Mouse (Mus musculus): ENCODE results near the gene Cbfa2t2. TPM values are rescaled to one million over a fixed set of nuclear protein-coding genes. Genes with fewer than 3 reads are reported as not detected.

Gene Cbfa2t2
- polyA plus RNA-seq, 1 experiment, result 8.5 TPM

DNA sequence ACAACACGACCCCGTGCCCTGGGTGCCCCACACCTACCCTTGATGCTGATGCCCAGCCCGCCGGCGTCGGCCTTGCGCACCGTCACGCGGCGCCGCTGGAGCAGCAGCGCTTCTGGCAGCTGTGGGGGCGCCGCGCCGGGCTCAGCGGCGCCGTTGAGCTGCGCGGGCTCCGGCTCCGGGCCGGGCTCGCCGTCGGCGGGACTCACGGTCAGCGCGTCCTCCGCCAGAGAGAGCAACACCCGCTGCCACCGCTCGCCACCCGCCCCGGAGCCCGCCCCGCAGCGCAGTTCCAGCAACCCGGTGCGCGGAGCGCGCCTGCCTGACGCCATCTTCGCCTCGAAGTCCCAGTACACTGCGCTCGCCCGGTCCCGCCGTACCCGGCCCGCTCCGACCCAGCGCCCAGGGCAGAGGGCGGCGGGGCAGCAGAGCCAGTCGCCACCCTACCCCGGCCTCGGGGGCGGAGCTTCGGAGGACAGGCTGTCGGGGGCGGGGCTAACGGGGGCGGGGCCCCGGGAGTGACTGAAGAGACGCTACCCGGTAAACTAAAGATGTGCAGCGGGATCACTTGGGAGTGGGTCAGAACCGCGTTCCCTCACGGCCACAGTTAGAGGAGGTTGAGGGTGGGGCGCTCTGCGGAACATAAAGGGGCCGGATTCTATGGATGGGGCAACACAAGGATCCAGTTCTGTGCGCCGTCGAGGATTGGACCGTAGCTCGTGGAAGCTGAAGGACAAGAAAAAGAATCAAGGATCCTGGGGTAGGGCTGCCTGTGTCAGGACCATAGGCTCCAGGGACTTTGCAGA is 28.4 kb upstream of the Cbfa2t2 start, which contains the start of gene Snta1:
TSS of gene Snta1 (minus strand) at position 457 of the 803 bp plus-strand sequence.
- peak within 1 kb of the TSS; percentile 72 for H3ac ChIP-seq (ENCODE audit: control insufficient read depth, insufficient read length, low read depth)
- no peaks in the 10 kb centered on the region for H3K27me3 ChIP-seq (ENCODE audit: control insufficient read depth, insufficient read depth, insufficient read length)
- no peaks in the 10 kb centered on the region for H3K79me3 ChIP-seq (ENCODE audit: low read depth)
- no peaks in the 10 kb centered on the region for H3K36me3 ChIP-seq (ENCODE audit: control insufficient read depth, insufficient read depth)
- H3K79me2 ChIP-seq (ENCODE audit: control insufficient read depth, insufficient read depth), result no peaks in the 10 kb centered on the region
- H3K4me3 ChIP-seq (ENCODE audit: insufficient read depth, poor library complexity, severe bottlenecking), result peak within 1 kb of the TSS; percentile 46
- TF ChIP-seq CTCF (IDR thresholded peaks at IDR 0.05; ENCODE audit: control insufficient read depth, insufficient read depth, insufficient read length), result no peak
- no peak for TF ChIP-seq MYOD1 (IDR thresholded peaks at IDR 0.05; ENCODE audit: control insufficient read depth, insufficient read length, low read depth)
- no peak for TF ChIP-seq MAX (IDR thresholded peaks at IDR 0.05)
- TF ChIP-seq CEBPB (IDR thresholded peaks at IDR 0.05; ENCODE audit: low read depth), result no peak
- TF ChIP-seq USF1 (IDR thresholded peaks at IDR 0.05; ENCODE audit: low read depth), result no peak
- no peak for TF ChIP-seq MYOG (IDR thresholded peaks at IDR 0.05; ENCODE audit: control insufficient read depth, extremely low read depth, insufficient read length)
- no peak for TF ChIP-seq FOSL1 (IDR thresholded peaks at IDR 0.05; ENCODE audit: insufficient read depth, low read length, poor library complexity, severe bottlenecking)

DNA sequence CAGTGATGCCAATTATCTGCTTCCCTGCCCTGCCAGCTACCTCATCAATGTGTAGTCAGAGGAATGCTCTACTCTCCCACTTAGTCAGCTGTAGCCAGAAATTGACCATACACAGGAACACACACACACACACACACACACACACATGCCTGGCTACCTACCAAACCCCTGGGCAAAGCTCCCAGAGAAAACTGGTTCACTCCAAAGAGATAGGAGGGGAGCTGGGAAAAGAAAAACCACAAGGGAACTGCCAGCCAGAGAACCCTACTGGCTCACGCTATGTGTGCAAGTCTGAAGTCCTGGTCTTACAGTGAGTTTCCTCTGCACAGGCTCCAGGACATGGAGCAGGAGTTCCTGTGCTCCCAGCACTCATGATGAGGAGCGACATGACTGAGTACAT is 25.9 kb upstream of the Cbfa2t2 start:
- TF ChIP-seq MAX (IDR thresholded peaks at IDR 0.05), result no peak
- no peak for TF ChIP-seq CTCF (IDR thresholded peaks at IDR 0.05; ENCODE audit: control insufficient read depth, insufficient read depth, insufficient read length)
- TF ChIP-seq USF1 (IDR thresholded peaks at IDR 0.05; ENCODE audit: low read depth), result no peak
- TF ChIP-seq MYOG (IDR thresholded peaks at IDR 0.05; ENCODE audit: control insufficient read depth, extremely low read depth, insufficient read length), result no peak
- no peak for TF ChIP-seq CEBPB (IDR thresholded peaks at IDR 0.05; ENCODE audit: low read depth)
- Histone ChIP-seq H3K36me3 (ENCODE audit: control insufficient read depth, insufficient read depth) (no peaks in the 10 kb centered on the region), H3K79me3 (ENCODE audit: low read depth) (no peaks in the 10 kb centered on the region), H3K79me2 (ENCODE audit: control insufficient read depth, insufficient read depth) (no peaks in the 10 kb centered on the region), H3K27me3 (ENCODE audit: control insufficient read depth, insufficient read depth, insufficient read length) (no peaks in the 10 kb centered on the region), H3ac (ENCODE audit: control insufficient read depth, insufficient read length, low read depth) (no peak overlapping the region), H3K4me3 (ENCODE audit: insufficient read depth, poor library complexity, severe bottlenecking) (no peak overlapping the region)

DNA sequence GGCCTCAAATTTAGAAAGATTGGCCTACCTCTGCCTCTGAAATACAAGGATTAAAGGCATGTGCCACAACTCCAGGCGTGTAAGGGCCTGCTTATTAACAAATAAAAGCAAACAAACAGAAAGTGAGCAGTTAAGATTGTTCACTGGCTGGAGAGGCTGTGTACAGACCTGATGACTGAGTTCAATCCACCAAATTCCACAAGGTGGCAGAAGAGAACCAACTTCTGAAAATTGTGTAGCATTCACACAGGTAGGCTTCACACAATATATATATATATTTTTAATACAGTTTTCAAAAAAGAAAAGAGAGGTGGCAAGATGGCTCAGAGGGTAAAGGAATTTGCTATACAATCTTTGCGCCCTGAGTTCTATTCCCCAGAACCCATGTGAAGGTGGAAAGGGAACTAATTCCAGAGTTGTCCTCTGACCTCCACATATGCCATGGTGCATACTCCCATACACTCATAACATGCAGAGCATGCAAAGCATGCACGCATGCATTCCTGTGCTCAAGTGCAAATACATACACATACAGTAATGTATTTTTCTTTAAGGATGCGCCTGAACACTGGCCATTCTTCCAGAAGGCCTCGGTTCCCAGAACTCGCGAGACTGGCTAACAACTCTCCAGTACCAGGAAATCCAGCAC is 24.1 kb upstream of the Cbfa2t2 start:
- no peaks in the 10 kb centered on the region for H3K36me3 ChIP-seq (ENCODE audit: control insufficient read depth, insufficient read depth)
- H3K79me3 ChIP-seq (ENCODE audit: low read depth), result no peaks in the 10 kb centered on the region
- H3K4me3 ChIP-seq (ENCODE audit: insufficient read depth, poor library complexity, severe bottlenecking), result no peak overlapping the region
- TF ChIP-seq FOSL1 (IDR thresholded peaks at IDR 0.05; ENCODE audit: insufficient read depth, low read length, poor library complexity, severe bottlenecking), result no peak
- no peak for TF ChIP-seq CEBPB (IDR thresholded peaks at IDR 0.05; ENCODE audit: low read depth)
- TF ChIP-seq MAX (IDR thresholded peaks at IDR 0.05), result no peak
- no peak for TF ChIP-seq USF1 (IDR thresholded peaks at IDR 0.05; ENCODE audit: low read depth)
- TF ChIP-seq MYOD1 (IDR thresholded peaks at IDR 0.05; ENCODE audit: control insufficient read depth, insufficient read length, low read depth), result no peak
- TF ChIP-seq MYOG (IDR thresholded peaks at IDR 0.05; ENCODE audit: control insufficient read depth, extremely low read depth, insufficient read length), result no peak
- TF ChIP-seq CTCF (IDR thresholded peaks at IDR 0.05; ENCODE audit: control insufficient read depth, insufficient read depth, insufficient read length), result no peak
- no peaks in the 10 kb centered on the region for H3K79me2 ChIP-seq (ENCODE audit: control insufficient read depth, insufficient read depth)
- no peak overlapping the region for H3ac ChIP-seq (ENCODE audit: control insufficient read depth, insufficient read length, low read depth)
- no peaks in the 10 kb centered on the region for H3K27me3 ChIP-seq (ENCODE audit: control insufficient read depth, insufficient read depth, insufficient read length)

DNA sequence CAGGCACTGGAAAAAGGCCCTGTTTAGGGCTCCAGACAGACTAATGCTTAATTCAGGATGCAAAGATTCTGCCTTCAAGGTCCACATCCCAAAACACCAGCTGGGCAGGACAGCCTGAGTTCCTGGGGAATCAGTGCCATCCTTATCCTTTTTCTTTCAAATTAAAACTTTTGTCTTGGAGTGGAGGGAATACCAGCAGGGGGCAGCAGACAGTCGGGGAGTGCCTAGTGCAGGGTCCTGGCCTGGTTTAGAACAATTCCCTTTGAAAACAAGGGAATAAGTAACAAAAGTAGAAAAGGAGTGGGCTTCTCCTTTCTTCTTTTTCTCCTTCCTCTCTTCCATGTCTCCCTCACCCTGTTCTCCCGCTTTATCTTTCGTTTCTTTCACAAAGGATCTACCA is 19.2 kb upstream of the Cbfa2t2 start:
- Histone ChIP-seq H3K36me3 (ENCODE audit: control insufficient read depth, insufficient read depth) (no peaks in the 10 kb centered on the region), H3ac (ENCODE audit: control insufficient read depth, insufficient read length, low read depth) (no peak overlapping the region), H3K79me3 (ENCODE audit: low read depth) (no peaks in the 10 kb centered on the region), H3K4me3 (ENCODE audit: insufficient read depth, poor library complexity, severe bottlenecking) (no peak overlapping the region), H3K79me2 (ENCODE audit: control insufficient read depth, insufficient read depth) (no peaks in the 10 kb centered on the region), H3K27me3 (ENCODE audit: control insufficient read depth, insufficient read depth, insufficient read length) (no peaks in the 10 kb centered on the region)
- TF ChIP-seq USF1 (IDR thresholded peaks at IDR 0.05; ENCODE audit: low read depth) (no peak), CTCF (IDR thresholded peaks at IDR 0.05; ENCODE audit: control insufficient read depth, insufficient read depth, insufficient read length) (peak; percentile 49)

DNA sequence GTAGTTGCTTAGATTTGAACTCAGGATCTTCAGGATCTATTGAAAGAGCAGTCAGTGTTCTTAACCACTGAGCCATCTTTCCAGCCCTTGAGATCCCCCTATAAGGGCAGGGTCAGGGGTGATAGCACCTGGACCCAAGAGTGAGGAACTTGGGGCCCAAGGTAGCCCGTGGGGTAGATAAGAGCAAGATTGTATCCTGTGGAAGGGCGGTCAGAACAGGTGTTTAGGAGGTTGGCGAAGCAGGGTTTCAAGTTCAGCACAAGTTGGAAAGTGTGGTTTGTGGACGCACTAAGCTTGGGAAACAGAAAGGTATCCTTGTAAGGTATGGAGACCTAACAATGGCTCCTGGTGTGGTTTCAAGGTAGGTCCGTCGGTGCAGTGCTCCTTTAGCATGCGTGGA is 18.3 kb upstream of the Cbfa2t2 start:
- TF ChIP-seq FOSL1 (IDR thresholded peaks at IDR 0.05; ENCODE audit: insufficient read depth, low read length, poor library complexity, severe bottlenecking) (no peak), MYOG (IDR thresholded peaks at IDR 0.05; ENCODE audit: control insufficient read depth, extremely low read depth, insufficient read length) (no peak), CEBPB (IDR thresholded peaks at IDR 0.05; ENCODE audit: low read depth) (no peak), MAX (IDR thresholded peaks at IDR 0.05) (no peak), USF1 (IDR thresholded peaks at IDR 0.05; ENCODE audit: low read depth) (no peak), MYOD1 (IDR thresholded peaks at IDR 0.05; ENCODE audit: control insufficient read depth, insufficient read length, low read depth) (no peak), CTCF (IDR thresholded peaks at IDR 0.05; ENCODE audit: control insufficient read depth, insufficient read depth, insufficient read length) (no peak)
- no peaks in the 10 kb centered on the region for H3K79me3 ChIP-seq (ENCODE audit: low read depth)
- H3K79me2 ChIP-seq (ENCODE audit: control insufficient read depth, insufficient read depth), result no peaks in the 10 kb centered on the region
- H3K27me3 ChIP-seq (ENCODE audit: control insufficient read depth, insufficient read depth, insufficient read length), result no peaks in the 10 kb centered on the region
- no peaks in the 10 kb centered on the region for H3K36me3 ChIP-seq (ENCODE audit: control insufficient read depth, insufficient read depth)
- H3K4me3 ChIP-seq (ENCODE audit: insufficient read depth, poor library complexity, severe bottlenecking), result no peak overlapping the region
- H3ac ChIP-seq (ENCODE audit: control insufficient read depth, insufficient read length, low read depth), result no peak overlapping the region

All from C2C12 (cell line).